Mouse (Mus musculus) liver, embryonic 16.5 days (tissue): ENCODE measurements around the gene Klhl11. TPM values are rescaled to one million over a fixed set of nuclear protein-coding genes. Genes with fewer than 3 reads are reported as not detected.

Experiments
- ATAC-seq: fragments of 200-750 bp; cut with Nextera tagmentation; 2 replicates; pipeline ENCODE4 v1.8.0; 2017; ENCODE audit warnings: low read depth, mild to moderate bottlenecking, moderate number of reproducible peaks, moderate library complexity
- H3K27ac ChIP-seq: fragments of 300-500 bp; sonication (generic); 2 replicates; pipeline ENCODE4 v1.5.1; 2014; ENCODE audit warnings: mild to moderate bottlenecking, low read length
- H3K27me3 ChIP-seq: fragments of 300-500 bp; sonication (generic); 2 replicates; pipeline ENCODE4 v1.6.1; 2014; ENCODE audit warnings: low read depth, low read length, mixed read lengths; ENCODE audit not compliant: control insufficient read depth, insufficient read depth
- H3K36me3 ChIP-seq: fragments of 300-500 bp; sonication (generic); 2 replicates; pipeline ENCODE4 v1.6.1; 2014; ENCODE audit warnings: mild to moderate bottlenecking; ENCODE audit not compliant: control insufficient read depth, insufficient read depth
- H3K4me1 ChIP-seq: fragments of 300-500 bp; sonication (generic); 2 replicates; pipeline ENCODE4 v1.6.1; 2014; ENCODE audit warnings: low read depth, low read length, mixed read lengths; ENCODE audit not compliant: control insufficient read depth
- H3K4me2 ChIP-seq: fragments of 300-500 bp; sonication (generic); 2 replicates; pipeline ENCODE4 v1.6.1; 2014; ENCODE audit warnings: low read depth, low read length, mixed read lengths
- H3K4me3 ChIP-seq: fragments of 300-500 bp; sonication (generic); 2 replicates; pipeline ENCODE4 v1.5.1; 2014; ENCODE audit warnings: low read depth, mild to moderate bottlenecking, low read length
- H3K9ac ChIP-seq: fragments of 300-500 bp; sonication (generic); 2 replicates; pipeline ENCODE4 v1.6.1; 2014; ENCODE audit warnings: low read depth, low read length
- H3K9me3 ChIP-seq: fragments of 300-500 bp; sonication (generic); replicated peaks from 2 replicates; pipeline ENCODE4 v1.6.1; 2016; ENCODE audit warnings: low read length; ENCODE audit not compliant: control insufficient read depth
- WGBS: fragments of 180-500 bp; shearing (Covaris S2); extraction: QIAGEN DNeasy Blood & Tissue Kit; methylation state at CpG from one replicate; pipeline ENCODE4 v1.1.7; 2014; ENCODE audit not compliant: insufficient replicate concordance; 5-methylcytosine and 5-hydroxymethylcytosine counted together
- polyA plus RNA-seq: library from polyadenylated mRNA; unstranded; fragments of >200 nt; fragmentation: Nextera tagmentation; extraction: Ambion mirVana; gene quantifications from 2 replicates; pipeline ENCODE4 v1.2.1, GENCODE M21; 2015

Gene Klhl11
- polyA plus RNA-seq, 1 experiment from 2014 or later = 1.7 TPM

DNA sequence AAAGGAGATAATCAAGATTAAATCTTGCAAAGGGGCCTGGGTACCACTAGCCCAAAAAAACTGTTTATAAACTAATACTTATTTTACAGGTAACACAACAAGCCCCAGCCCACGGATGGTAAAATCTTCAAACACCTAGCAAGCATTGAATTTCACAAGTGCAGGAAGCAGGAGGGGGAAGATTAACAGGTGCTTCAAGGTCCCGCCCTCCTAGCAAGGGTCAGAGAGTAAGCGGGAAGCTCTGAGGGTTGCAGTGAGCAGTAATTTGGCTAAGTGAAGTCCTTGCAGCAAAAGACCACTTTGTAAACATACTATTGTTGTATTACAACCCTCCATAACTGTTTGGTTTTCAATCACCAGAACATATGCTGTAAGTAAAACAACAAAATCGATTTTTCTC is 15.3 kb downstream of the Klhl11 start:
- no peak for ATAC-seq
- H3K4me1 ChIP-seq = no peaks in the 10 kb centered on the region
- no peak overlapping the region for H3K4me2 ChIP-seq
- H3K4me3 ChIP-seq = no peak overlapping the region
- H3K27ac ChIP-seq = no peak overlapping the region
- WGBS = 66% methylated on average over 4 of the region's 4 CpGs
- no peaks in the 10 kb centered on the region for H3K9me3 ChIP-seq
- no peak overlapping the region for H3K9ac ChIP-seq
- H3K36me3 ChIP-seq = no peaks in the 10 kb centered on the region
- no peaks in the 10 kb centered on the region for H3K27me3 ChIP-seq

DNA sequence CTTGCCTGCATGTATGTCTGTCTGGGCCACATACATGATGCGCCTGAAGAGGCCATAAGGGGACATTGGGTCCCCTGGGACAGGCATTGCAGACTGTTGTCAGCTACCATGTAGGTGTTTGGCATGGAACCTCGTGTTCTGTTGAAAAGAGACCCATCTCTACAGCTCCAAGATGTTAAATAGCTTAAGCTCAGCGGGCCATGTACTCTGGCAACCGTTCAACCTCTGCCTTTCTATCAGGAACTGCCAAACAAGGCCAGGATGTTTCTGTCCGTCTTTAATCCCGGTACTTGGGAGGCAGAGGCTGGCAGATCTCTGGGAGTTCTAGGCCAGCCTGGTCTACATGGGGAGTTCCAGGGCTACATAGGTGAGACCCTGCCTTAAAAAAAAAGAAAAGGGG is 29.9 kb downstream of the Klhl11 start:
- Histone ChIP-seq H3K4me3 (no peak overlapping the region), H3K9me3 (no peaks in the 10 kb centered on the region), H3K36me3 (no peaks in the 10 kb centered on the region), H3K27me3 (no peaks in the 10 kb centered on the region), H3K4me2 (no peak overlapping the region), H3K27ac (no peak overlapping the region), H3K4me1 (peaks cover 14% of the 10 kb centered on the region), H3K9ac (no peak overlapping the region)
- WGBS = 82% methylated on average over 6 of the region's 6 CpGs
- ATAC-seq = no peak

DNA sequence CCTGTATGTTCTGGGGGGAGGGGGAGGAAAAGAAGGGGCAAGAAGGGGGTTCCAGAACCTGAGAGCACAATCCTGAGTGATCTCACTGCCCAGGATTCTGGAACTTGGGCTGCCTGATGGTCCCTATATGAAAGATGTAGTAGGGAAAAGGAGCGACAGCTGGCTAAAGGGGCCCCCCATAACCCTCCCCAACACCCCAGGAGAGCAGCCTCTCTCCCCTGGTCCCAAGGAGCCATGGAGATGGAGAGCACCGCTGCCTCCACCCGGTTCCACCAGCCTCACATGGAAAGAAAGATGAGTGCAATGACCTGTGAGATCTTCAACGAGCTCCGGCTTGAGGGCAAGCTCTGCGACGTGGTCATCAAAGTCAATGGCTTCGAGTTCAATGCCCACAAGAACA is 30.7 kb downstream of the Klhl11 start, which contains the start of the genes Nt5c3b and Klhl10:
Nt5c3b (minus strand) TSS at position 12 of the 400 bp plus-strand sequence.
Klhl10 (plus strand) TSS at position 121 of the 400 bp plus-strand sequence.
- peak within 1 kb of the TSS; percentile 77 for H3K9ac ChIP-seq
- H3K4me2 ChIP-seq = peak within 1 kb of the TSS; percentile 88
- no peak for ATAC-seq
- 78% methylated on average over 8 of the region's 8 CpGs for WGBS
- H3K9me3 ChIP-seq = no peaks in the 10 kb centered on the region
- H3K4me1 ChIP-seq = peaks cover 14% of the 10 kb centered on the region
- no peak within 1 kb of the TSS for H3K27ac ChIP-seq
- H3K4me3 ChIP-seq = peak within 1 kb of the TSS; percentile 74
- no peaks in the 10 kb centered on the region for H3K36me3 ChIP-seq
- no peaks in the 10 kb centered on the region for H3K27me3 ChIP-seq

DNA sequence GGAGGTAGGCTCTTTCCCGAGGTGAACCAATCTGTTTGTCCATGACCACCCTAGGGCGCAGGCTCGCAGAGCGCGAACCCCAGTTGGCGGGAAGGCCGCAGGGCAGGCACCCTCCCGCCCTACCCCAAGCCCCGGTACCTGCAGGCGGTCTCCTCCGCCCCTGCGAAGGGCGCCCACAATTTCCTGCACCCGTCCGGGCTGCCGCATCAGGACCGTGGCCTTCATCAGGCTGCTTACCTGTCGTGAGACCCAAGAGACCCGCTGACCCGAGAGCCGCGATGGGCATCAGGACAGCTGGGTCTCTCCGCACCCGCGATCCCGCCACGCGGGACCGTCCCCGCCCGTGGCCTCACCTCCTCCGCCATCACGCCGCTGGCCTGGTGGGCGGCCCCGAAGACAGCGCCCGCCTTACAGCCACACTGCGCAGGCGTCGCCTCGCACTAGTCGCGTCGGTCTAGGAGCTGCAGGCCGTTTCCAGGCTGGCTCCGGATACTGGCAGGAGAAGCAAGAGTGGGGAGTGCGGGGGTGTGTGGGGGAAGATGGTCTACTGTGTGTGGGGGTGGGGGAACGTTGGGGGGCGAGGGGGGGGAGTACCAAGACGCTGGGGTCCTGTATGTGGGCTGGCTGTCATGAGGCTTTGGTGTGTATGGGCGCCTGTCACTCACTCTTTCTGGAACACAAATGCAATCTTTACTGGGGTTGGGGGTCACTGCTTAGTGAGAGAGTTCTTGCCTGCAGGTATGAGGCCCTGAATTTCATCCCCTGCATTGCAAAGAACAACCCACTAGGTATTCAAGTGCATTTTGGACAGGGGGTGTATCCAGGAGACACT is 31.6 kb downstream of the Klhl11 start:
- peak; percentile 92 for ATAC-seq
- under 1% methylated on average over 52 of the region's 52 CpGs for WGBS
- H3K4me1 ChIP-seq = peaks cover 14% of the 10 kb centered on the region
- H3K9ac ChIP-seq = peak overlapping the region; percentile 77
- no peaks in the 10 kb centered on the region for H3K36me3 ChIP-seq
- H3K27me3 ChIP-seq = no peaks in the 10 kb centered on the region
- peak overlapping the region; percentile 88 for H3K4me2 ChIP-seq
- no peaks in the 10 kb centered on the region for H3K9me3 ChIP-seq
- peak overlapping the region; percentile 74 for H3K4me3 ChIP-seq
- H3K27ac ChIP-seq = no peak overlapping the region

DNA sequence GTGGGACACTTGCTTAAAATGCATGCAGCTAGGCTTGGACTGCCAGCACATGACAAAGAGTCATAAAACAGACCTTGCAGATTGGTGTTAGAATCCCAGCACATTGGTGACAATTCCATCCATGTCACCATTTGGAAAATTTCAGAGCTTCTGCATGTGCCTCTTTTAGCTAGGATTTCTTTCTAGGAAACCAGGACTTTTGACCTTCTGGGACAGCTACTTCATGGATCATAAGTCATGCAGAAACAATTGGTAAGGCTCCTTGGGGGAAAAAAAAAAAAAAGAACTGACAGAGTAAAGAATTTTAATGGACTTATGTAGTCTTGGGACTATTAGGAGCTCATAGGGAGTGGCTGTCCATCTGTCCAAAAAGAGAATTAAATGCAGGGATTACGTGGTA is 34.6 kb downstream of the Klhl11 start:
- H3K4me1 ChIP-seq = peaks cover 14% of the 10 kb centered on the region
- H3K9me3 ChIP-seq = no peaks in the 10 kb centered on the region
- no peaks in the 10 kb centered on the region for H3K36me3 ChIP-seq
- H3K27me3 ChIP-seq = no peaks in the 10 kb centered on the region
- 68% methylated on average over 1 of the region's 1 CpGs for WGBS
- ATAC-seq = no peak
- H3K9ac ChIP-seq = no peak overlapping the region
- H3K27ac ChIP-seq = no peak overlapping the region
- no peak overlapping the region for H3K4me3 ChIP-seq
- no peak overlapping the region for H3K4me2 ChIP-seq

DNA sequence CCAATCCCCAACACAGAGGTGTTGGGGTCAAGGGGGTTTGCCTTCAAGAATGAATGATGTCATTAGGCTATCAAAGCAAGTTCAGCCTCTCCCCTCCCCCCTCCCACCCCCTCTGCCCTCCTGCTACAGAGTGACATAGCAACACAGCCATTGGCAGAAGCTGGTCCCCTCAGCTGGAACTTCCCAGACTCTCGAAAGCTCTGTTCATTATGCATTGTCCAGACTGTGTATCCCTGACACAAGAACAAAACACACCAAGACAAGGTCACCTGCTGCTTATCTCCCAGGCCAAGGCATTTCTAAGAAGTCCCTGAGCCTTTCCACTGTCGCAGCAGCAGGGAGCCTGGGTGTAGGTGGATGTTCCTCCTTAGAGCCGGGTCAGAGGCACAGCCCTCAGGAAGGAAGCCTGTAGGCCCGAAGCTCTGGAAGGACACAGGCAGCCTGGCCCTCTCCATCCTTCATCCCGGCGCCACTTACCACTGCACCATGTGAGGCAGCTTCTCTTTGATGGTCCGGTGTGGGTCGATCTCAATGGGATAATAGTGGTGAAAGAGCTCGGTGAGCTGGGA is 36.8 kb downstream of the Klhl11 start:
- H3K27me3 ChIP-seq = no peaks in the 10 kb centered on the region
- no peak overlapping the region for H3K9ac ChIP-seq
- H3K27ac ChIP-seq = no peak overlapping the region
- H3K4me1 ChIP-seq = peaks cover 10% of the 10 kb centered on the region
- 81% methylated on average over 9 of the region's 9 CpGs for WGBS
- ATAC-seq = no peak
- H3K36me3 ChIP-seq = no peaks in the 10 kb centered on the region
- no peaks in the 10 kb centered on the region for H3K9me3 ChIP-seq
- H3K4me2 ChIP-seq = no peak overlapping the region
- H3K4me3 ChIP-seq = no peak overlapping the region

DNA sequence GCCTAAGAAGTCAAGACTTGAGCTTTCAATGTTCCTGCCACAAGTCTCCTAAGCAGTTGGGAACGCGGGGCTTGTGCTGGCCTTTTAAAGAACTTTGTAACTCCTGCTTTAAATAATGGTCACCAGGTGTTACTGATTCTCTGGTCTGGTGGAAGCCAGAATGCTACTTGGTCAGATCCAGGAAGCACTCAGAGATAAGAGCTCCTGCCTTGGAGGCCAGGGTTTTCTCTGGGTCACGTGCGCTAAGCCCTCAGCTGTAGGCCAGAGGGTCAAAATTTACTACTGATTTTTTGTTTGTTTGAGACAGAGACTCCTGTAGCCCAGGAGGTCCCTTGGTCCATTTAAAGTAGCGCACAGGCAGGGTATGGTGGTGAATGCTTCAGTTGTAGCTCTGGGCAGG is 40.5 kb downstream of the Klhl11 start:
- Histone ChIP-seq H3K9ac (no peak overlapping the region), H3K27ac (no peak overlapping the region), H3K4me2 (no peak overlapping the region), H3K36me3 (no peaks in the 10 kb centered on the region), H3K4me3 (no peak overlapping the region), H3K27me3 (no peaks in the 10 kb centered on the region), H3K4me1 (no peaks in the 10 kb centered on the region), H3K9me3 (no peaks in the 10 kb centered on the region)
- ATAC-seq = no peak
- 66% methylated on average over 5 of the region's 5 CpGs for WGBS

DNA sequence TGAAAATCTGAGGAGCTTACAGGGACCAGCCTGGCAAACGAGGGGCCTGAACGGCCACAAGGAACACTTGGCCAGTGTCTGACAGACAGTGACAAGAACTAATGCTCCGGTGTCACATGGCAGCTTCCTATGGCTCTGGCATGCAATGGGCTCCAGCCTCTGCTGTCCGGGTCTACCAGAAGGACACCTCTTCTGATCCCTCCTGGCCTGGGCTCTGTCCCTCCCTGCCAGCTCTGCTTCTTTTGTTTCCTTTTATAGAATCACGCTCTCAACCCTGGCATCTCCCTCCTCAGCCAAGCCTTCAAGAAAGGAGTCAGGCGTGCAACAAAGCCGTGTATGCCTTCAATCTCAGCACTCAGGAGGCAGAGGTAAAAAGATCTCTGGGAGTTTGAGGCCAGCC is 42.5 kb downstream of the Klhl11 start:
- WGBS = 78% methylated on average over 7 of the region's 7 CpGs
- H3K4me1 ChIP-seq = no peaks in the 10 kb centered on the region; the same call in 1 of the 2 replicates
- H3K9me3 ChIP-seq = no peaks in the 10 kb centered on the region
- H3K4me3 ChIP-seq = no peak overlapping the region
- no peak for ATAC-seq
- no peaks in the 10 kb centered on the region for H3K27me3 ChIP-seq
- H3K27ac ChIP-seq = no peak overlapping the region
- H3K36me3 ChIP-seq = no peaks in the 10 kb centered on the region
- H3K4me2 ChIP-seq = no peak overlapping the region
- no peak overlapping the region for H3K9ac ChIP-seq

DNA sequence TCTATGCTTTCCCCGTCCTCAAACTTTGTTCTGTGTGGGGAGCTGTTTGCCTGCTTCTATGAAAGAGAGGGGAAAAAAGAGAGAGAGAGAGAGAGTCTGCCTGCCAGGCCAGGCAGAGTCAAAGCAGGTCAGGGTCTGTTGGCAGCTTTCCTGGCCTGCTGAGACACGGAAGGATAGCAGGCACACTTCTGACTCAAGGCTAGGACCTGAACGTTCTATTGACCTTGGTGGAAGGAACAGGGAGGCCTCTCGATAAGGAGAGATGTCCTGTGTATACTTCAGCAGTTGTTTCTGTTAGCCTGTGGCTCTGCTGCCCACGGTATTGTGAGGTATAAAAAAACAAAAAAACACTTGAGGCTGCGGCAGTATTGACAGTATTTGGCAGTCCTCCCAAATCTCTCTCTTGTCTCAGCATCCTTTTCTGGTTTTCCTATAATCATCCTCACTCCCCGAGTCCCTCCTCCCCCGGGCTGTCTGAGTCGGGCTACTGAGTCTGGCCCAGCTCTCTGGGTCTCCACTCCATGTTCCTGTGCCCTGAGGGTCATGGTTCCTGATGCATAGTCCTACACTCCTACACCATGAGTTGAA is 43.8 kb downstream of the Klhl11 start:
- H3K9ac ChIP-seq = no peak overlapping the region
- no peak overlapping the region for H3K4me3 ChIP-seq
- no peak for ATAC-seq
- no peak overlapping the region for H3K27ac ChIP-seq
- H3K9me3 ChIP-seq = no peaks in the 10 kb centered on the region
- no peaks in the 10 kb centered on the region; the same call in 1 of the 2 replicates for H3K4me1 ChIP-seq
- no peaks in the 10 kb centered on the region for H3K27me3 ChIP-seq
- no peaks in the 10 kb centered on the region for H3K36me3 ChIP-seq
- WGBS = 63% methylated on average over 9 of the region's 9 CpGs
- H3K4me2 ChIP-seq = no peak overlapping the region
